Mouse (Mus musculus): ENCODE measurements around the gene Tbc1d20. TPM values are rescaled to one million over a fixed set of nuclear protein-coding genes. Genes with fewer than 3 reads are reported as not detected.

Gene Tbc1d20
- polyA plus RNA-seq, 1 experiment from 2014 or later: 42.5 TPM

DNA sequence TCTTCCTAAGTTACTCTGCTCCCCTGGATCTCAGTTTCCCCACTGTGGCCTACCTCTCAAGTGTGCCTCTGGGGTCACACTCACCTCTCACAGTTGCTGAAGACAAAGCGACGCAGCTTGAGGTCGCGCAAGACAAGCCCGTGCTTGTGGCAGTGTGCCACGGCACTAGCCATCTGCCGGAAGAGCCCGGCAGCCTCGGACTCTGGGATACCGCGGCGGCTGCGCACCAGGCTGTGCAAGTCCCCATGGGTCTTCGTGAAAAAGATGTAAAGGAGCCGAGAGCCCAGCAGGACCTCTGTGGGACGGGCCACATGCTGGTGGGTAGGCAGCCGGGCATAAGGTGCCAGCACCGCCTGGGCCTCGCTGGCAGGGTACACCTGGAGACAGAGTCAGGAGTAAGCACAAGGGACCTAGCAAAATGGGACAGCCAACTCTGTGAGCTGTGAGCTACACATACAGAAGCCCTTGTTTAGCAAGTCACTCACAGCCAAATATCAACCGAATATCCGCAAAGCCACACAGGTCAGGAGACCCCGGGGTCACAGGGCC, 46.1 kb downstream of the Tbc1d20 start:
- no peak overlapping the region for H3K4me3 ChIP-seq (replicated peaks)
- H3K27me3 ChIP-seq: peaks cover 37% of the 10 kb centered on the region
- ATAC-seq (ENCODE audit: insufficient number of reproducible peaks, insufficient read depth, low FRiP score, low TSS enrichment, low read depth): no peak
- no peak overlapping the region for H3K9ac ChIP-seq (replicated peaks)
- H3K9me3 ChIP-seq: no peaks in the 10 kb centered on the region
- H3K4me2 ChIP-seq: no peak overlapping the region
- 85% methylated on average over 22 of the region's 22 CpGs for WGBS
- peaks cover 12% of the 10 kb centered on the region; the same call in 1 of the 2 replicates for H3K4me1 ChIP-seq (replicated peaks)
- no peak overlapping the region for H3K27ac ChIP-seq
- no peaks in the 10 kb centered on the region for H3K36me3 ChIP-seq

DNA sequence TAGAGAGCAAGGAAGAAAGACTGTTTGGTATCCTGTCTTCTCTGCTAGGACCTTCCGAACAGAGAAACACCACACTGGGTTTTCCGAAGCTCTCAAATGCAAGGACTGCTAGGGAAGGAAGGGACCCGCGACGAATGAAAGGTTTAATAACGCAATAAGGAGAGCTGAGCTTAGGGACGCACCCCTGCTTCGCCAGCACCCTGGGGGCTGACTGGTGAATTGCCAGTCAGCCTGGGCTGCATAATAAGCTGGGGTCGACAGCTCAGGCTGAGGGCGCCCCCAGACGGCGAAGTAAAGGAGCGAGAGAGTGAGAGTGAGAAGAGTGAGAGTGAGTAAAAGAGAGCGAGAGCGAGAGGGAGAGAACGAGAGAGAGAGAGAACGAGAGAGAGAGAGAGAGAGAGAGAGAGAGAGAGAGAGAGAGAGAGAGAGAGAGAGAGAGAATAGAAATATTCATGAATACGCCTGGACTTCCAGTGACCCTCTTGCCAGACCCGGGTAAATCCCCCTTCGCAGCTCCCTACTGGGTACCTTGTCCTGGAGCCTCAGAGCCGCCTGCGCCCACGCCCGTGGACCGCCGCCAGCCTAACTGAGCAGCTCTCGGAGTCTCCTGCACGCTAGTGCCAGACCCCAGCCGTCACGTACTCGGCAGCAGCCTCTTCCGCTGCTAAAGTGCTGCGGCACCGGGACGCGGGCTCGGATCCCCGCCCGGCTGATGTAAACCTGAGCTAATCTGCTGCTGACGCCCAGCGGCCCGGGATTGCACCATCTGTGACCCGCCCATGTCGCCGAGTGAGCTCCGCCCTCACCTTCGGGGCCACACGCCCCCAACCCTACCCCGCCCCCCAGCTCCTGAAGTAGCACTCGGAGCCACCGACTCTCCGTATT, 49.9 kb downstream of the Tbc1d20 start, which contains the start of gene Trib3:
Trib3 (minus strand) TSS at position 704 of the 885 bp plus-strand sequence.
- peak; percentile 69 for ATAC-seq (ENCODE audit: insufficient number of reproducible peaks, insufficient read depth, low FRiP score, low TSS enrichment, low read depth)
- WGBS: under 1% methylated on average over 52 of the region's 52 CpGs
- peaks cover 12% of the 10 kb centered on the region; the same call in 1 of the 2 replicates for H3K4me1 ChIP-seq (replicated peaks)
- peak within 1 kb of the TSS; percentile 91 for H3K4me2 ChIP-seq
- H3K27ac ChIP-seq: no peak within 1 kb of the TSS
- peak within 1 kb of the TSS; percentile 65 for H3K9ac ChIP-seq (replicated peaks)
- H3K36me3 ChIP-seq: no peaks in the 10 kb centered on the region
- no peaks in the 10 kb centered on the region for H3K9me3 ChIP-seq
- H3K4me3 ChIP-seq (replicated peaks): peak within 1 kb of the TSS; percentile 57
- H3K27me3 ChIP-seq: peaks cover 32% of the 10 kb centered on the region

DNA sequence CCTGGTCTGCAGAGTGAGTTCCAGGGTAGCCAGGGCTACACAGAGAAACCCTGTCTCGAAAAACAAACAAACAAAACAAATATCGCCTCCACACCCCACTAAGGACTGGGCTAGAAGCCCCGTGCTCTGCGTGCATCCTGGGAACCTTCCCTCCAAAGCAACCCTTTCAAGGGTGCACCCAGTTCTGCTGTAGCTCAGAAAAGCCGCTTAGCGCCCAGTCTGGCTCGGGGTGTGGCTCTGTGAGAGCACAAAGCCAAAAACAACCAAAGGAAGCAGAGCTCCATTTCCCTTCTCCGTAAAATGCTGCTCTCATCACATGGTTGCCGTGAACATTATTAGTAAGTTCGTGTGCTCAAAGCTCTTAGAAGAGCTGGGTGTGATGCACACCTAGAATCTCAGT, 50.7 kb downstream of the Tbc1d20 start:
- WGBS: 9% methylated on average over 10 of the region's 10 CpGs
- no peak for ATAC-seq (ENCODE audit: insufficient number of reproducible peaks, insufficient read depth, low FRiP score, low TSS enrichment, low read depth)
- H3K4me3 ChIP-seq (replicated peaks): peak overlapping the region; percentile 57
- no peaks in the 10 kb centered on the region for H3K36me3 ChIP-seq
- peak overlapping the region; percentile 91 for H3K4me2 ChIP-seq
- H3K9ac ChIP-seq (replicated peaks): peak overlapping the region; percentile 65
- no peak overlapping the region for H3K27ac ChIP-seq
- H3K27me3 ChIP-seq: peaks cover 32% of the 10 kb centered on the region
- H3K4me1 ChIP-seq (replicated peaks): peaks cover 12% of the 10 kb centered on the region; the same call in 1 of the 2 replicates
- no peaks in the 10 kb centered on the region for H3K9me3 ChIP-seq

DNA sequence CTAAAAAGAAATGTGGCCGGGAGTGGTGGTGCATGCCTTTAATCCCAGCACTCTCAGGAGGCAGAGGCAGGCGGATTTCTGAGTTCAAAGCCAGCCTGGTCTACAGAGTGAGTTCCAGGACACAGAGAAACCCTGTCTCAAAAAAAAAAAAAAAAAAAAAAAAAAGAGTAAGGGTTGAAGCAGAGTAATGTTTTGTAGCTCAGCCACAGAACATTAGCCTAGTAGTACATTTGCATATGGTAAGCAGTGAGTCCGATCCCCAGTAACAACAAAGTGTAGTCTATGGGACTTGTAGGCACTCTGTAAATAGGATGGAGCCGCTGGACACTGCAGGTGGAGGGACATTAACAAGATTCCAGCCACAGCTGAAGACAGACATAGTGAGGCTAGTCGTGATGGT, 51.3 kb downstream of the Tbc1d20 start:
- no peak overlapping the region for H3K9ac ChIP-seq (replicated peaks)
- no peak overlapping the region for H3K27ac ChIP-seq
- no peak for ATAC-seq (ENCODE audit: insufficient number of reproducible peaks, insufficient read depth, low FRiP score, low TSS enrichment, low read depth)
- peaks cover 32% of the 10 kb centered on the region for H3K27me3 ChIP-seq
- no peaks in the 10 kb centered on the region for H3K9me3 ChIP-seq
- H3K4me1 ChIP-seq (replicated peaks): peaks cover 12% of the 10 kb centered on the region; the same call in 1 of the 2 replicates
- H3K4me3 ChIP-seq (replicated peaks): no peak overlapping the region
- no peaks in the 10 kb centered on the region for H3K36me3 ChIP-seq
- no peak overlapping the region for H3K4me2 ChIP-seq
- 62% methylated on average over 5 of the region's 5 CpGs for WGBS

DNA sequence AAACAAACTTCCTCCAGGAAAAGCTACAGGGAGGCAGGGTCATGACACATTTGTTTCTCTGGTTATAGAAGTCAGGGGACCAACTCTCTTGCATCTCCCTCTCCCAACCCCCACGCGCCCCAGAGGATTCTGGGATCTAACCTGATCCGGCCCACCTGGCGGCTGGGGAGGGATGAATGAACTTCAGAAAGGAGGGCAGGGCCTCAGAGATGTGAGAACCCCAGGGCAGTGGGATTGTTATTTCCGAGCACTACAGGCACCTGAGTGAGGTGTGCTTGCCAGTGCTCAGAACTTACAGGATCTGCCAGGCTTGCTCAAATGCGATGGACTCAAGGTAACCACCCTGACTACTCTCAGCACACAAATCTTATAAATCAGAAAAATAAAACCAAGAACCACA, 51.8 kb downstream of the Tbc1d20 start:
- no peak overlapping the region for H3K4me3 ChIP-seq (replicated peaks)
- H3K27ac ChIP-seq: no peak overlapping the region
- peaks cover 12% of the 10 kb centered on the region; the same call in 1 of the 2 replicates for H3K4me1 ChIP-seq (replicated peaks)
- 51% methylated on average over 6 of the region's 6 CpGs for WGBS
- no peak for ATAC-seq (ENCODE audit: insufficient number of reproducible peaks, insufficient read depth, low FRiP score, low TSS enrichment, low read depth)
- H3K9ac ChIP-seq (replicated peaks): no peak overlapping the region
- no peaks in the 10 kb centered on the region for H3K36me3 ChIP-seq
- no peak overlapping the region for H3K4me2 ChIP-seq
- H3K9me3 ChIP-seq: no peaks in the 10 kb centered on the region
- peaks cover 32% of the 10 kb centered on the region for H3K27me3 ChIP-seq

DNA sequence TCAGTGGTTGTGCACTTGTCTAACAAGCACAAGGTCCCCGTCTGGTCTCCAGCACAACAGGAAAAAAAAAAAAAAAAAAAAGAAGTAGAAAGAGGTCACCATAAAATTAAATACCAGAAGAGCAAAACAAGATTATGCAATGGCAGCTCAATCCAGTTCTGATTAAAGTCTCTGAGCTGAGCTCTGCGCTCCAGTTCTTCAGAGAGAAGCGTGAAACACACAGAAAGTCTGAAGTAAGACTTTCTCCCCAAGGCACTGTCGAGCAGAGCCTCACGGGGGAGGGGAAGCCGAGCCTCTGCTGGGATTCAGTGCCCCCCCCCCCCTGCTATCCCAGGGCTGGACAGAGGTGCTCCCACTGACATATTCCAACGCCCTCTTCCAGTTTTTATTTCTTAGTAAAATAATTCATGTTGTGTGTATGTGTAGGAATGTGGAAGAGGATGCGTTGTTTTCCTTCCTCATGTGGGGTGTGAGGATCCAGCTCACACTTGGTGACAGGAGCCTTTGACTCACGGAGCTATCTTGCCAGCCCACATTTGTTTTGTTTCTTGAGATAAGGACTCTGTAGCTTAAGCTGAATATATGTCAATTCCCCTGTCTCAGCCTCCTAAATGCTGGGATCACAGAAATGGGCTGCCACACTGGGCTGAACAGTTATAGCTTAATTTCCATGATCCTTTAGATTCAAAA, 53.3 kb downstream of the Tbc1d20 start:
- Histone ChIP-seq H3K9me3 (no peaks in the 10 kb centered on the region), H3K36me3 (no peaks in the 10 kb centered on the region), H3K4me1 (replicated peaks) (peaks cover 12% of the 10 kb centered on the region; the same call in 1 of the 2 replicates), H3K27ac (no peak overlapping the region), H3K4me2 (no peak overlapping the region), H3K9ac (replicated peaks) (no peak overlapping the region), H3K4me3 (replicated peaks) (no peak overlapping the region), H3K27me3 (peaks cover 28% of the 10 kb centered on the region)
- no peak for ATAC-seq (ENCODE audit: insufficient number of reproducible peaks, insufficient read depth, low FRiP score, low TSS enrichment, low read depth)
- WGBS: 47% methylated on average over 9 of the region's 9 CpGs

DNA sequence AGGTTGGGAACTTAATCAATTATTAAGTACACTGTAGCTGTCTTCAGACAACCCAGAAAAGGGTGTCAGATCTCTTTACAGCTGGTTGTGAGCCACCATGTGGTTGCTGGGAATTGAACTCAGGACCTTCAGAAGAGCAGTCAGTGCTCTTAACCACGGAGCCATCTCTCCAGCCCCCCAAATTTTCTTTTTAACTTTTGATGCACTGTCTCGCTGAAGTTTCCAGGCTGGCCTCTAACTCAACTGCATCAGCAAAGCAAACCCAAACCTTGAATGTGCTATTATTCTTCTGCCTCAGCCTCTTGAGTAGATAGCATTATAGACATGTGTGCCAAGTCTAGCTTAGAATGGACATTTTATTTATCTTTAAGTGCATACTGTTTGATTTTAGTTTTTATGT, 54.1 kb downstream of the Tbc1d20 start:
- no peak overlapping the region for H3K4me2 ChIP-seq
- H3K36me3 ChIP-seq: no peaks in the 10 kb centered on the region
- no peak for ATAC-seq (ENCODE audit: insufficient number of reproducible peaks, insufficient read depth, low FRiP score, low TSS enrichment, low read depth)
- WGBS: 64% methylated on average over 2 of the region's 2 CpGs
- H3K4me3 ChIP-seq (replicated peaks): no peak overlapping the region
- H3K9me3 ChIP-seq: no peaks in the 10 kb centered on the region
- no peak overlapping the region for H3K9ac ChIP-seq (replicated peaks)
- peaks cover 12% of the 10 kb centered on the region; the same call in 1 of the 2 replicates for H3K4me1 ChIP-seq (replicated peaks)
- no peak overlapping the region for H3K27ac ChIP-seq
- peaks cover 21% of the 10 kb centered on the region for H3K27me3 ChIP-seq

DNA sequence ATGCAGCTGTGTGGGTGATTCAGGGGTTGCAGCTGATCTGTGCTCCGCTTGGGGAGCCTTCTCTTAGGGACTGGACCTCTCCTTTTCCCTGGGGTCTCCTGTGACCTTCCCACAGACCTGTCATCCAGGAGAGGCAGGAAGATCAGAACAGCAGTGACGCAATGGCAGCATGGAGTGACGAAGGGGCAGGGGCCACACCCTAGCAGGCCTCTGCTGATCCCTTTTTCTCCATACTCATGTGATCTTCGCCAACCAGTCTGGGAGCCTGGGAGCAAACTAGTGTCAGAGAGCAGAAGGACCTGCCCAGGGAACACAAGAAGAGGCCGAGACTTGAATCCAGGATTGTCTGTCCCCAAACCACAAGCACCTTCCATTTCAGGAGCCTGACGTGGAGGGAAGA, 55.6 kb downstream of the Tbc1d20 start:
- Histone ChIP-seq H3K4me1 (replicated peaks) (peaks cover 4% of the 10 kb centered on the region; the same call in 1 of the 2 replicates), H3K36me3 (no peaks in the 10 kb centered on the region), H3K27me3 (peaks cover 16% of the 10 kb centered on the region), H3K9me3 (no peaks in the 10 kb centered on the region), H3K4me2 (no peak overlapping the region), H3K4me3 (replicated peaks) (no peak overlapping the region), H3K27ac (no peak overlapping the region), H3K9ac (replicated peaks) (no peak overlapping the region)
- ATAC-seq (ENCODE audit: insufficient number of reproducible peaks, insufficient read depth, low FRiP score, low TSS enrichment, low read depth): no peak
- 77% methylated on average over 6 of the region's 6 CpGs for WGBS

DNA sequence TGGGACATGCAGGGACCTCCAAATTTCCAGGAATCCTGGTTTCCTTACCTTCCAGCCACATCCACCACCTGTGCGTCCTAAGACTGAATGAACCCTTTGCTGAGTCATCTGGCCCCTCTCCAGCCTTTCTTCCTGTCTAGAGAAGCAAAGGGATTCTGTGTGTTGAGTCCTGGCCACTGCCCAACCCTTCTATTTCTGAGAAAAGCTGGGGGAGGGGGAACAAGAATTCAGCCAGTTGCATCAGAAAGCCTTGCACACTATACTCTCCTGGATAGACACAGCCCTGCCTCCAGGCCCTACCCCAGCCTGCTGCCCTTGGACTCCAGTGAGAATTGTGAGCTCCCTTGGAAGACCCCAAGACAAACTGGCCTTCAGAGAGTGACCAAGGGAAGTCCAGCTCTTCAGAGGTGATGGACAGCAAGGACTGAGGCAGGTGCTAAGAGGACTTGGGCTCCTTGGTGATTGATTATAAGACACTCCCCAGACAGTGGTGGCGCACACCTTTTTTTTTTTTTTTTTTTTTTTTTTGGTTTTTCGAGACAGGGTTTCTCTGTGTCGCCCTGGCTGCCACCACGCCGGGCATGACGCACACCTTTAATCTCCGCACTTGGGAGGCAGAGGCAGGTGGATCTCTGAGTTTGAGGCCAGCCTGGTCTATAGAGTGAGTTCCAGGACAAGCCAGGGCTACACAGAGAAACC, 56.4 kb downstream of the Tbc1d20 start:
- ATAC-seq (ENCODE audit: insufficient number of reproducible peaks, insufficient read depth, low FRiP score, low TSS enrichment, low read depth): no peak
- Histone ChIP-seq H3K4me1 (replicated peaks) (no peaks in the 10 kb centered on the region), H3K9ac (replicated peaks) (no peak overlapping the region), H3K27me3 (peaks cover 10% of the 10 kb centered on the region; the same call in 1 of the 2 replicates), H3K4me2 (no peak overlapping the region), H3K27ac (no peak overlapping the region), H3K36me3 (no peaks in the 10 kb centered on the region), H3K9me3 (no peaks in the 10 kb centered on the region), H3K4me3 (replicated peaks) (no peak overlapping the region)
- WGBS: 92% methylated on average over 8 of the region's 8 CpGs

DNA sequence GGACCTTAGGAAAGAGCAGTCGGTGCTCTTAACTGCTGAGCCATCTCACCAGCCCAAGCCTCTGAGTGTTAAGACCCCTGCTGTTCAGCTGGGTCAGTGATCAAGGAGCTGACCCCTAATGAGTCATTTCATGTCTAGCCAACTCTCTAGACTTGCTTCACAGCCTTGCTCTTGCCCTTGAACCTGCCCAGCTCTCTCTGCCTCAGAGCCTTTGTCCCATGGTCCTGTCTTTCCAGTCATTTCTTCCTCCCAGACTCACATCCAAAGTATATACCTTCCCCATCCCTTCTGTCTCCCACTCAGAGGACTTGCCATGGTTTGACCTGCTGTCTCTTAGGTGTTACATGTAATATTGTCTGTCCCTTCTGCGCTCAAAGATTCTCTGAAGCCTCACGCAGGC, 63.6 kb downstream of the Tbc1d20 start:
- H3K4me2 ChIP-seq: no peak overlapping the region
- 0 out of 2 replicates have a peak, but pooled peaks cover 3% of the 10 kb centered on the region for H3K27me3 ChIP-seq
- H3K36me3 ChIP-seq: no peaks in the 10 kb centered on the region
- H3K9ac ChIP-seq (replicated peaks): no peak overlapping the region
- H3K27ac ChIP-seq: no peak overlapping the region
- H3K4me1 ChIP-seq (replicated peaks): no peaks in the 10 kb centered on the region
- WGBS: 88% methylated on average over 3 of the region's 3 CpGs
- H3K4me3 ChIP-seq (replicated peaks): no peak overlapping the region
- no peaks in the 10 kb centered on the region for H3K9me3 ChIP-seq
- ATAC-seq (ENCODE audit: insufficient number of reproducible peaks, insufficient read depth, low FRiP score, low TSS enrichment, low read depth): no peak
